Mouse (Mus musculus) limb, embryonic 10.5 days (tissue): ENCODE measurements around the gene 4930449I24Rik. TPM values are rescaled to one million over a fixed set of nuclear protein-coding genes. Genes with fewer than 3 reads are reported as not detected.
"Not testable (repeated sequence)": the region's sequence is repeated elsewhere in the genome, so short reads cannot be mapped to it uniquely, and the experiment has no call there.

Source experiments
- DNase-seq: peaks from one replicate; pipeline ENCODE4 v3.0.0-alpha.2; 2017; ENCODE audit warnings: low spot score
- H3K27ac ChIP-seq: fragments of 300-500 bp; sonication (generic); 2 replicates; pipeline ENCODE4 v1.5.1; 2016; ENCODE audit warnings: mild to moderate bottlenecking
- H3K27me3 ChIP-seq: fragments of 300-500 bp; sonication (generic); 2 replicates; pipeline ENCODE4 v1.6.1; 2016; ENCODE audit warnings: low read depth, mild to moderate bottlenecking; ENCODE audit not compliant: poor library complexity, severe bottlenecking
- H3K36me3 ChIP-seq: fragments of 300-500 bp; sonication (generic); 2 replicates; pipeline ENCODE4 v1.6.1; 2016; ENCODE audit warnings: mild to moderate bottlenecking, moderate library complexity
- H3K4me1 ChIP-seq: fragments of 300-500 bp; sonication (generic); 2 replicates; pipeline ENCODE4 v1.6.1; 2016
- H3K4me3 ChIP-seq: fragments of 300-500 bp; sonication (generic); 2 replicates; pipeline ENCODE4 v1.5.1; 2016; ENCODE audit warnings: mild to moderate bottlenecking, moderate library complexity
- H3K9me3 ChIP-seq: fragments of 300-500 bp; sonication (generic); replicated peaks from 2 replicates; pipeline ENCODE4 v1.6.1; 2016; ENCODE audit warnings: mild to moderate bottlenecking
- WGBS: fragments of 180-500 bp; shearing (Covaris S2); methylation state at CpG from one replicate; pipeline ENCODE4 v1.1.7; 2016; 5-methylcytosine and 5-hydroxymethylcytosine counted together
- polyA plus RNA-seq: library from polyadenylated mRNA; unstranded; fragments of >200 nt; fragmentation: Nextera tagmentation; extraction: Ambion mirVana; gene quantifications from 2 replicates; pipeline ENCODE4 v1.2.1, GENCODE M21; 2016

The 4930449I24Rik gene
- not detected in 2 replicates for polyA plus RNA-seq

GRCm38 (mm10) chr5:146502099-146502498, at the start of gene 4930449I24Rik:
Gene 4930449I24Rik, plus strand, starts transcription at chr5:146502399.
- H3K27ac ChIP-seq, H3K4me3 ChIP-seq, H3K9me3 ChIP-seq, DNase-seq, H3K4me1 ChIP-seq, H3K27me3 ChIP-seq, H3K36me3 ChIP-seq: not testable (repeated sequence)
- no CpG with 5 or more reads among the region's 5 CpGs for WGBS

GRCm38 (mm10) chr5:146453556-146453955, 48.6 kb upstream of the 4930449I24Rik start:
- H3K36me3 ChIP-seq = peaks cover 16% of the 10 kb centered on the region; the same call in 1 of the 2 replicates
- 94% methylated on average over 6 of the region's 6 CpGs for WGBS
- H3K9me3 ChIP-seq = no peaks in the 10 kb centered on the region
- no peaks in the 10 kb centered on the region for H3K4me1 ChIP-seq
- no peaks in the 10 kb centered on the region for H3K27me3 ChIP-seq
- DNase-seq = no peak
- no peak overlapping the region for H3K27ac ChIP-seq
- H3K4me3 ChIP-seq = no peak overlapping the region

- Histone ChIP-seq H3K27ac (no peak overlapping the region), H3K4me3 (no peak overlapping the region), H3K36me3 (peaks cover 15% of the 10 kb centered on the region; the same call in 1 of the 2 replicates), H3K9me3 (no peaks in the 10 kb centered on the region), H3K4me1 (no peaks in the 10 kb centered on the region), H3K27me3 (no peaks in the 10 kb centered on the region)
- DNase-seq = no peak
- 88% methylated on average over 8 of the region's 8 CpGs for WGBS
Measured at GRCm38 (mm10) chr5:146461612-146462011, 40.6 kb upstream of the 4930449I24Rik start.

- no peak for DNase-seq
- Histone ChIP-seq H3K4me3 (no peak overlapping the region), H3K4me1 (no peaks in the 10 kb centered on the region), H3K9me3 (no peaks in the 10 kb centered on the region), H3K27me3 (no peaks in the 10 kb centered on the region), H3K27ac (no peak overlapping the region), H3K36me3 (peaks cover 5% of the 10 kb centered on the region; the same call in 1 of the 2 replicates)
- WGBS = 95% methylated on average over 19 of the region's 19 CpGs
Measured at GRCm38 (mm10) chr5:146466663-146467062, 35.5 kb upstream of the 4930449I24Rik start.

- DNase-seq = no peak
- 92% methylated on average over 9 of the region's 9 CpGs for WGBS
- Histone ChIP-seq H3K4me1 (no peaks in the 10 kb centered on the region), H3K36me3 (peaks cover 5% of the 10 kb centered on the region; the same call in 1 of the 2 replicates), H3K27me3 (no peaks in the 10 kb centered on the region), H3K27ac (no peak overlapping the region), H3K9me3 (no peaks in the 10 kb centered on the region), H3K4me3 (no peak overlapping the region)
Measured at GRCm38 (mm10) chr5:146468311-146468710, 33.9 kb upstream of the 4930449I24Rik start.

GRCm38 (mm10) chr5:146470821-146471220, 31.4 kb upstream of the 4930449I24Rik start:
- H3K27ac ChIP-seq = no peak overlapping the region
- DNase-seq = no peak
- H3K4me1 ChIP-seq = no peaks in the 10 kb centered on the region
- H3K9me3 ChIP-seq = no peaks in the 10 kb centered on the region
- 89% methylated on average over 9 of the region's 9 CpGs for WGBS
- H3K36me3 ChIP-seq = peaks cover 5% of the 10 kb centered on the region; the same call in 1 of the 2 replicates
- no peak overlapping the region for H3K4me3 ChIP-seq
- no peaks in the 10 kb centered on the region for H3K27me3 ChIP-seq

GRCm38 (mm10) chr5:146471311-146471710, 30.9 kb upstream of the 4930449I24Rik start:
- H3K4me3 ChIP-seq = no peak overlapping the region
- H3K36me3 ChIP-seq = peaks cover 5% of the 10 kb centered on the region; the same call in 1 of the 2 replicates
- H3K9me3 ChIP-seq = no peaks in the 10 kb centered on the region
- DNase-seq = no peak
- no peaks in the 10 kb centered on the region for H3K4me1 ChIP-seq
- no peaks in the 10 kb centered on the region for H3K27me3 ChIP-seq
- no peak overlapping the region for H3K27ac ChIP-seq
- 91% methylated on average over 5 of the region's 5 CpGs for WGBS

- DNase-seq = no peak
- peaks cover 5% of the 10 kb centered on the region; the same call in 1 of the 2 replicates for H3K36me3 ChIP-seq
- no peak overlapping the region for H3K27ac ChIP-seq
- H3K4me1 ChIP-seq = no peaks in the 10 kb centered on the region
- H3K4me3 ChIP-seq = no peak overlapping the region
- no peaks in the 10 kb centered on the region for H3K9me3 ChIP-seq
- H3K27me3 ChIP-seq = no peaks in the 10 kb centered on the region
- WGBS = 94% methylated on average over 12 of the region's 12 CpGs
Measured at GRCm38 (mm10) chr5:146471821-146472220, 30.4 kb upstream of the 4930449I24Rik start.

GRCm38 (mm10) chr5:146479564-146479963, 22.6 kb upstream of the 4930449I24Rik start:
- DNase-seq, H3K27ac ChIP-seq, H3K4me3 ChIP-seq, H3K36me3 ChIP-seq, H3K9me3 ChIP-seq, H3K4me1 ChIP-seq, H3K27me3 ChIP-seq: not testable (repeated sequence)
- 15% methylated on average over 4 of the region's 4 CpGs for WGBS

- not testable (repeated sequence) for H3K4me1 ChIP-seq, H3K27ac ChIP-seq, H3K27me3 ChIP-seq, H3K9me3 ChIP-seq, H3K4me3 ChIP-seq, H3K36me3 ChIP-seq, DNase-seq
- WGBS = 88% methylated on average over 3 of the region's 3 CpGs
Measured at GRCm38 (mm10) chr5:146481665-146482064, 20.5 kb upstream of the 4930449I24Rik start, which contains the start of gene Gm6408. Gene Gm6408, plus strand, starts transcription at chr5:146481965.

GRCm38 (mm10) chr5:146488959-146489358, 13.2 kb upstream of the 4930449I24Rik start:
- not testable (repeated sequence) for H3K27me3 ChIP-seq, DNase-seq, H3K4me3 ChIP-seq, H3K4me1 ChIP-seq, H3K9me3 ChIP-seq, H3K27ac ChIP-seq, H3K36me3 ChIP-seq
- WGBS = 17% methylated on average over 3 of the region's 4 CpGs

- not testable (repeated sequence) for DNase-seq, H3K27me3 ChIP-seq, H3K27ac ChIP-seq, H3K36me3 ChIP-seq, H3K9me3 ChIP-seq, H3K4me3 ChIP-seq, H3K4me1 ChIP-seq
- WGBS = no CpG with 5 or more reads among the region's 5 CpGs
Measured at GRCm38 (mm10) chr5:146491063-146491462, 11.1 kb upstream of the 4930449I24Rik start, which contains the start of gene Gm6370. Gene Gm6370, plus strand, starts transcription at chr5:146491363.

GRCm38 (mm10) chr5:146513823-146514222, 11.6 kb downstream of the 4930449I24Rik start, which contains the start of gene Gm3402:
Gene Gm3402, plus strand, starts transcription at chr5:146514123.
- not testable (repeated sequence) for DNase-seq, H3K9me3 ChIP-seq, H3K4me1 ChIP-seq, H3K4me3 ChIP-seq, H3K27ac ChIP-seq, H3K36me3 ChIP-seq, H3K27me3 ChIP-seq
- 90% methylated on average over 2 of the region's 5 CpGs for WGBS

GRCm38 (mm10) chr5:146525501-146525900, 23.3 kb downstream of the 4930449I24Rik start, which contains the start of gene Gm3404:
Gene Gm3404, plus strand, starts transcription at chr5:146525801.
- not testable (repeated sequence) for DNase-seq, H3K27ac ChIP-seq
- 93% methylated on average over 3 of the region's 3 CpGs for WGBS

More at GRCm38 (mm10) chr5:146525501-146525900, 23.3 kb downstream of the 4930449I24Rik start, which contains the start of gene Gm3404:
- H3K27me3 ChIP-seq, H3K9me3 ChIP-seq, H3K4me3 ChIP-seq, H3K4me1 ChIP-seq, H3K36me3 ChIP-seq: not testable (repeated sequence)
